Mouse (Mus musculus): ENCODE results near the gene Mical2. TPM values are rescaled to one million over a fixed set of nuclear protein-coding genes. Genes with fewer than 3 reads are reported as not detected.

Mical2 gene
- polyA plus RNA-seq, 1 experiment from 2014 or later, result 2.7 TPM

DNA sequence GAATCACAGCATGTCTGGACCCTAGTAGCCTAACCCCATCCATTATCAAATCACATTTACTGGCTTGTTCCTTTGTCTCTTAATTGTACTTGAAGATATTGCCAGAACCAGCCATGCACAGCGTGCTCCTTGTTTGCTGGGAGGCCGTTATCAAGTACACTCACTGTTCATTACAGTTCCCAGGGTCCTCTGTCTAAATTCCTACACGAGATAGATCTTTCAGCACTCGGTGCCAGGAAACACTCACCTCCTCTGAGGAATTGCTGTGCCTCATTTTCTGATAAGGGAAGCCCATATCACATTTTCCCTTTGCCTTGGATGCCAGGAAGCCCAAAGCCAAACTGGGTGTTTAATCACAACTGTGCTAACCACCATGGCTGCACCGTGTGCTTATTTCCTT, 91.8 kb downstream of the Mical2 start:
- peaks cover 2% of the 10 kb centered on the region; the same call in 1 of the 2 replicates for H3K36me3 ChIP-seq (replicated peaks; ENCODE audit: insufficient read depth, low read length)
- no peak overlapping the region for H3K4me2 ChIP-seq (ENCODE audit: low read depth, low read length)
- ATAC-seq (no peak), DNase-seq (no peak)
- WGBS (ENCODE audit: insufficient replicate concordance), result 54% methylated on average over 5 of the region's 5 CpGs
- no peak overlapping the region for H3K9ac ChIP-seq (replicated peaks)
- no peaks in the 10 kb centered on the region for H3K27me3 ChIP-seq (ENCODE audit: insufficient read depth, low read length)
- 0 out of 2 replicates have a peak, but pooled peaks cover 9% of the 10 kb centered on the region for H3K4me1 ChIP-seq (ENCODE audit: insufficient read depth)
- H3K27ac ChIP-seq (ENCODE audit: low read depth), result no peak overlapping the region
- H3K4me3 ChIP-seq (ENCODE audit: low read depth, low read length), result no peak overlapping the region
- H3K9me3 ChIP-seq (ENCODE audit: low read length), result no peaks in the 10 kb centered on the region
- no peak for TF ChIP-seq EP300 (IDR thresholded peaks at IDR 0.05; ENCODE audit: low read depth)
- no peak for TF ChIP-seq CTCF (IDR thresholded peaks at IDR 0.05; ENCODE audit: low read depth)

DNA sequence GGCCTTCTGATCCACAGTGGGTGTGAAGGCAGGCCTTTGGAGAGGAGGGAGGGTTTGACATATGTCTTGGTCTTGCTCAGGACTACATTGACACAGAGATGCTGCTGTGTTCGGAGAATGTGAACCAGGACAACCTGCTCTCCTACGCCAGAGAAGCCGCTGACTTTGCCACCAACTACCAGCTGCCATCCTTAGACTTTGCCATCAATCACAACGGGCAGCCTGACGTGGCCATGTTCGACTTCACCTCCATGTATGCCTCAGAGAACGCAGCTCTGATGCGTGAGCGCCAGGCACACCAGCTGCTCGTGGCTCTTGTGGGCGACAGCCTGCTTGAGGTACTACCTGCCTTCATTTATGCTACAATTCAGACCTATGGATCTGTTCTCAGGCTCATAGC, 92.7 kb downstream of the Mical2 start:
- no peak for TF ChIP-seq EP300 (IDR thresholded peaks at IDR 0.05; ENCODE audit: low read depth)
- DNase-seq, result no peak

DNA sequence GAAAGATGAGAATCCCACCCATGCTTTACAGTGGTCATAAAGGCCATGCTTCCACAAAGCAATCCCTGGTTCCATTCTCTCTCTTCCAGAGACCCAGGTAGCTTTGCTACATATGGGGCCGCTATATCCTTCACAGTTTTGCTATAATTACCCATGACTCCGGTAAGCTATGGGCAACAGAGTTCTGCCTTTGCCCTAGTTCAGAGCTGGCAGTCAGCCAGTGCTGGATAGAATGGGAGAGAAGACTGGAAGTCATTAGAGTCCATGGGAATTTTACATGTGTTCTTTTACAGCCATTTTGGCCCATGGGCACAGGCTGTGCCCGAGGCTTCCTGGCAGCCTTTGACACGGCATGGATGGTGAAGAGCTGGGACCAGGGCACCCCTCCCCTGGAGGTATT, 93.8 kb downstream of the Mical2 start:
- no peaks in the 10 kb centered on the region for H3K27me3 ChIP-seq (ENCODE audit: insufficient read depth, low read length)
- H3K9me3 ChIP-seq (ENCODE audit: low read length), result no peaks in the 10 kb centered on the region
- ATAC-seq (peak; percentile 41; the same call in 1 of the 2 replicates), DNase-seq (peak; percentile 55)
- H3K4me1 ChIP-seq (ENCODE audit: insufficient read depth), result 0 out of 2 replicates have a peak, but pooled peaks cover 9% of the 10 kb centered on the region
- H3K27ac ChIP-seq (ENCODE audit: low read depth), result no peak overlapping the region
- TF ChIP-seq EP300 (IDR thresholded peaks at IDR 0.05; ENCODE audit: low read depth), result no peak
- no peak for TF ChIP-seq CTCF (IDR thresholded peaks at IDR 0.05; ENCODE audit: low read depth)
- no peak overlapping the region for H3K9ac ChIP-seq (replicated peaks)
- H3K36me3 ChIP-seq (replicated peaks; ENCODE audit: insufficient read depth, low read length), result peaks cover 9% of the 10 kb centered on the region
- 74% methylated on average over 4 of the region's 4 CpGs for WGBS (ENCODE audit: insufficient replicate concordance)
- H3K4me3 ChIP-seq (ENCODE audit: low read depth, low read length), result no peak overlapping the region
- H3K4me2 ChIP-seq (ENCODE audit: low read depth, low read length), result no peak overlapping the region

More for the DNA sequence above, 92.7 kb downstream of the Mical2 start:
- no peak overlapping the region for H3K4me3 ChIP-seq (ENCODE audit: low read depth, low read length)
- H3K27ac ChIP-seq (ENCODE audit: low read depth), result no peak overlapping the region
- H3K36me3 ChIP-seq (replicated peaks; ENCODE audit: insufficient read depth, low read length), result peaks cover 4% of the 10 kb centered on the region
- no peaks in the 10 kb centered on the region for H3K9me3 ChIP-seq (ENCODE audit: low read length)
- ATAC-seq, result no peak
- H3K9ac ChIP-seq (replicated peaks), result no peak overlapping the region
- H3K4me2 ChIP-seq (ENCODE audit: low read depth, low read length), result no peak overlapping the region
- 0 out of 2 replicates have a peak, but pooled peaks cover 9% of the 10 kb centered on the region for H3K4me1 ChIP-seq (ENCODE audit: insufficient read depth)
- H3K27me3 ChIP-seq (ENCODE audit: insufficient read depth, low read length), result no peaks in the 10 kb centered on the region
- WGBS (ENCODE audit: insufficient replicate concordance), result 81% methylated on average over 11 of the region's 11 CpGs

DNA sequence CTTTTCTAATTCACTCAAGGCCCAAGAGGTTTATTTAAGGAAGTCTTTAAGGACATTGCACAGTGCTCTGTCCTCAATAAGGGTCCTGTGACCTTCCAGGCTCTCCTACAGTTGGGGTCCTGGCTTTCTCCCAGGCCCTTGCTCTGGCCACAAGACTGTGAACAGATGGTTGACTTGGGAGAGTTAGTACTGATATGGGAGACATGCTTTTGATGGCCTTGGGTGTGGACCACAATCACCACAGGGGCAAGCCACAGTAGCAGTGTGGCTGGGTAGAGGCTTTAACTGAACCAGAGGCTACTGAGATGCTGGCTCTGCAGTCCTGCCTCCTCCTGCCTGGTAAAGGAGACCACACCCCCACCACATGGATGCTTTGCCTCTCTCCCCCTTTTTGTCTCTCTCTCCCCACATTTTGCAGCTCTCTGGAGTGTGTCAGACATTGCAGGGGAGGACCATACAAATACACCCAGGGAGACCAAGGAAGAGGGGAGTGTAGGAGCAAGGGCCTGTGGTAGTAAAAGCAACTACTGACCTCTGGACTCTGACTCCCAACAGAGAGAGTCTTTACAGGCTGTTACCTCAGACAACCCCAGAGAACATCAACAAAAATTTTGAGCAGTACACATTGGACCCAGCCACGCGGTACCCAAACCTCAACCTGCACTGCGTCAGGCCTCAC, 94.5 kb downstream of the Mical2 start:
- no peaks in the 10 kb centered on the region for H3K9me3 ChIP-seq (ENCODE audit: low read length)
- 86% methylated on average over 3 of the region's 3 CpGs for WGBS (ENCODE audit: insufficient replicate concordance)
- no peak for ATAC-seq

DNA sequence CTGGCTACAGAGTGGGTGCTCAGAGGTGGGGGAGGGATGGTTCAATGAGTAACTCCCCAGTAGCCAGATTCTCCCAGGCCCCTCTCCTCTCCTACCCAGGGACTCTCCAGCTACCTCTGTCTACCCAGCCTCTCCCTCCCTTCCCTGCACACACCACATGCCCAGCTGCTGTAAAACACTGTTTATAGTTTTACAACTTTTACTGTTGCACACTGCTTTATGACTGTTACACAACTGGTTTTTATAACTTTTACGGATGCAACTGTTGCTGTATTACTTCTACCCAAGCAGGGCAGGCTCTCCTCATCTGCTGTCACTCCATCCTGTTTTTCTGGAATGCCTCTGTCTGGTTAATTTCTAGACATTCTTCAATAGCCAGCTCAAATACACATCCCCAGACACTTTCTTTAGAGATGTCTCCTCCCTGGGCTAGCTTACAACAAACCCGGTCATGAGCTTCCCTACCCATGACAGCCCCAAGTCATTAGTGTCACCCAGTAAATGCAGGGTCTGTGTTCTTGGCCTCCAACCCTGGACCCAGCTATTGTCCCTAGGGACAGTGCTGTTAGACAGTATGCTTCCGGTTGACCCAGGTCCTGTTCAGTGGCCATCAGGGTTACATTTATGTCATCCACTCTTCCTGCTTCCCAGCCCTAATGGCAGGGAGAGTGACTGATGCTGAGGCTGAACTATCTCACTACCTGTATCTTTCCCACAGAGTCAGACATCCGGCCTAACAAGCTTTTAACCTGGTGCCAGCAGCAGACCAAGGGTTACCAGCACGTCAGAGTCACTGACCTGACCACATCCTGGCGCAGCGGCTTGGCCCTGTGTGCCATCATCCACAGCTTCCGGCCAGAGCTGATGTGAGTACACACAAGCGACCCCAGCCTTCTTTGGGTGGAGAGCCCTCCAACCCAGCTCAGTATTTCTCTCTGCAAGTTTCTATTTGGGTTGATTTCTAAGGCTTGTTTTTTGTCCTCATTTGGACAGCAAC, 96.4 kb downstream of the Mical2 start:
- Histone ChIP-seq H3K9me3 (ENCODE audit: low read length) (no peaks in the 10 kb centered on the region), H3K4me3 (ENCODE audit: low read depth, low read length) (no peak overlapping the region), H3K27me3 (ENCODE audit: insufficient read depth, low read length) (no peaks in the 10 kb centered on the region), H3K27ac (ENCODE audit: low read depth) (no peak overlapping the region), H3K4me2 (ENCODE audit: low read depth, low read length) (no peak overlapping the region), H3K9ac (replicated peaks) (no peak overlapping the region), H3K36me3 (replicated peaks; ENCODE audit: insufficient read depth, low read length) (peaks cover 11% of the 10 kb centered on the region), H3K4me1 (ENCODE audit: insufficient read depth) (0 out of 2 replicates have a peak, but pooled peaks cover 9% of the 10 kb centered on the region)
- ATAC-seq (no peak), DNase-seq (no peak)
- TF ChIP-seq CTCF (IDR thresholded peaks at IDR 0.05; ENCODE audit: low read depth) (no peak), EP300 (IDR thresholded peaks at IDR 0.05; ENCODE audit: low read depth) (no peak)
- 71% methylated on average over 9 of the region's 9 CpGs for WGBS (ENCODE audit: insufficient replicate concordance)

More for the DNA sequence above, 94.5 kb downstream of the Mical2 start:
- Histone ChIP-seq H3K9ac (replicated peaks) (no peak overlapping the region), H3K27me3 (ENCODE audit: insufficient read depth, low read length) (no peaks in the 10 kb centered on the region), H3K4me2 (ENCODE audit: low read depth, low read length) (no peak overlapping the region), H3K36me3 (replicated peaks; ENCODE audit: insufficient read depth, low read length) (peaks cover 11% of the 10 kb centered on the region), H3K4me1 (ENCODE audit: insufficient read depth) (0 out of 2 replicates have a peak, but pooled peaks cover 9% of the 10 kb centered on the region), H3K27ac (ENCODE audit: low read depth) (no peak overlapping the region), H3K4me3 (ENCODE audit: low read depth, low read length) (no peak overlapping the region)
- TF ChIP-seq EP300 (IDR thresholded peaks at IDR 0.05; ENCODE audit: low read depth), result no peak
- no peak for TF ChIP-seq CTCF (IDR thresholded peaks at IDR 0.05; ENCODE audit: low read depth)
- no peak for DNase-seq

DNA sequence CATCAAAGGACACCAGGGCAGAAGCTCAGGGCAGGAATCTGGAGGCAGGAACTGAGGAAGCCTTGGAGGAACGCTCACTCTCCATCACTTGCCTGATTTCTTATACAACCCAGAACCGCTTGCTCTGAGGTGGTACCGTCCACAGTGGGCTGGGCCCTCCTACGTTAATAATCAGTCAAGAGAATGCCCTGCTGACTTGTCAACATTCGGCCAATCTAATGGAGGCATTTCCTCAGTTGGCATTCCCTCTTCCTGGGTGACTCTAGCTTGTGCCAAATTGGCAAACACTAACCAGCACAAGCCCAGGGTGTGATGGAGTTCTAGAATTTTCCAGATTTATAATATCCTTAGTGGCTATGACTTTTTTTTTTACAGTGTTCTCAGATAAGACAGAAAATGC, 98.9 kb downstream of the Mical2 start:
- Histone ChIP-seq H3K4me1 (ENCODE audit: insufficient read depth) (0 out of 2 replicates have a peak, but pooled peaks cover 3% of the 10 kb centered on the region), H3K36me3 (replicated peaks; ENCODE audit: insufficient read depth, low read length) (peaks cover 11% of the 10 kb centered on the region), H3K27me3 (ENCODE audit: insufficient read depth, low read length) (no peaks in the 10 kb centered on the region), H3K4me2 (ENCODE audit: low read depth, low read length) (no peak overlapping the region), H3K9me3 (ENCODE audit: low read length) (no peaks in the 10 kb centered on the region), H3K27ac (ENCODE audit: low read depth) (no peak overlapping the region), H3K9ac (replicated peaks) (no peak overlapping the region), H3K4me3 (ENCODE audit: low read depth, low read length) (no peak overlapping the region)
- DNase-seq (no peak), ATAC-seq (no peak)
- TF ChIP-seq CTCF (IDR thresholded peaks at IDR 0.05; ENCODE audit: low read depth) (no peak), EP300 (IDR thresholded peaks at IDR 0.05; ENCODE audit: low read depth) (no peak)
- WGBS (ENCODE audit: insufficient replicate concordance), result 78% methylated on average over 5 of the region's 5 CpGs

All from liver, postnatal 0 days (tissue).